14 mouse cellular contexts compared by ENCODE assay signal in genomic region chr7:132306671-132307412, GRCm38 (mm10).
"Had no signal": no experiment of that assay in that cellular context is flagged by ENCODE, and none has a peak within 500 bp of the region (broad histone marks: within the 10 kb centered on the region; RNA-seq: fewer than 3 reads in every experiment).

No protein-coding gene starts in this region.

- H3K27me3 ChIP-seq: lung, embryonic 15.5 days; midbrain, embryonic 12.5 days; neural tube, embryonic 13.5 days; neural tube, embryonic 15.5 days; stomach, embryonic 15.5 days had no signal

- H3K36me3 ChIP-seq: lung, embryonic 15.5 days; midbrain, embryonic 10.5 days; midbrain, embryonic 12.5 days; neural tube, embryonic 13.5 days; neural tube, embryonic 15.5 days; stomach, embryonic 15.5 days had no signal

- H3K4me2 ChIP-seq: lung, embryonic 15.5 days; midbrain, embryonic 12.5 days; neural tube, embryonic 13.5 days; neural tube, embryonic 15.5 days; stomach, embryonic 15.5 days had no signal

- H3K9me3 ChIP-seq: lung, embryonic 15.5 days; midbrain, embryonic 10.5 days; midbrain, embryonic 12.5 days; neural tube, embryonic 13.5 days; neural tube, embryonic 15.5 days; stomach, embryonic 15.5 days had no signal

- H3K27ac ChIP-seq: midbrain, embryonic 10.5 days; midbrain, embryonic 12.5 days; neural tube, embryonic 13.5 days; neural tube, embryonic 15.5 days had no signal

- H3K4me3 ChIP-seq: lung, embryonic 15.5 days; midbrain, embryonic 10.5 days; midbrain, embryonic 12.5 days; myocyte; neural tube, embryonic 13.5 days; neural tube, embryonic 15.5 days; stomach, embryonic 15.5 days had no signal

- H3K9ac ChIP-seq: liver, postnatal 0 days; lung, embryonic 15.5 days; midbrain, embryonic 12.5 days; neural tube, embryonic 13.5 days; neural tube, embryonic 15.5 days; stomach, embryonic 15.5 days had no signal

- DNase-seq: lung, adult 2 months; lung, postnatal 4 days; midbrain, embryonic 14.5 days; right cerebral cortex, postnatal 14 days; thymus, adult 2 months; thymus, postnatal 25 days had no signal
